Mouse (Mus musculus) kidney, postnatal 25 days (tissue): Measurements from ENCODE around the gene Sh2b2.
A peak's percentile ranks its signal among the peaks of the same experiment; 100 is the strongest.

Source experiments
- DNase-seq, 2 experiments: peaks; one replicate each; pipeline ENCODE4 v3.0.0; 2021; ENCODE audit warnings: mixed read lengths in 2 of 2

Sh2b2 gene

DNA sequence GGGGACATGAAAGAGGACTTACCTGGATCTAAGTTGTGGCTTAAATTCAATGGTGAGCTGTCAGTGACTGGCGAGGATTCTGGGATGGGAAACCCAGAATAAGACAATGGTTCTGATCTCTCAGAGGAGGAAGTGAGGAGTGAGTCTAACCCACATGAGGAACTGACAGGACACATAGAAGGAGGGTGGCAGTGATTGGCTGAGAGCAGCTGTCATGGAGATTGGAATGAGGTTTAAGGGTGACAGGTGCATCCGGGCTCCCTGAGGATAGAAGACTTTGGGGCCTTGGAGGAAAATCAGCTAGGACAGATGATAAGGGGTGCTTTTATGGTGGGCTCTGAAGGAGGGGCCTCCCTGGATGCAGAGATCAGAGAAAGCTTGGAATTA is at the start of gene Sh2b2:
Sh2b2 (minus strand) TSS at position 105 of the 387 bp plus-strand sequence.
- no peak for DNase-seq

DNA sequence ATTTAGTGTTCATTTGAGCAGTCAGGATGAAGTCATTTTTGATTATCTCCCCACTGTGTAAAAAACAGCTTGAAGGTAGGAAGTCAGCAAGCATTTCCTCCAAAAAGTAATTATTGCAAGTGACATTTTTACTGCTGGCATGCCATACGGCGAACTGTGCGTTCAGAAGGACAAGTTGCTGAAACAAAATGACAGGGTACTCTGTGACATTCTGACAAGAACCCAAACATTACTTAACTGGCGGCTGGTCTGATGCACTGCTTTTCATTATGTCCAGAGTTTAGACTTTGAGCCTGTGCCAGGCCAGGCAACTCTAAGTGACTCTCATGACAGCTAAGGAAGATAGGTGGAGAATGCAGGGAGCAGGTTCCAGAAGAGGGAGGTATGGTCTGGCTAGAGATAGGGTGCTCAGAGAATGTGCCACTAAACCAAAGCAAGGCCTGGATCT is 46.6 kb upstream of the Sh2b2 start:
- peak in 1 of 2 experiments; percentile 26 for DNase-seq

DNA sequence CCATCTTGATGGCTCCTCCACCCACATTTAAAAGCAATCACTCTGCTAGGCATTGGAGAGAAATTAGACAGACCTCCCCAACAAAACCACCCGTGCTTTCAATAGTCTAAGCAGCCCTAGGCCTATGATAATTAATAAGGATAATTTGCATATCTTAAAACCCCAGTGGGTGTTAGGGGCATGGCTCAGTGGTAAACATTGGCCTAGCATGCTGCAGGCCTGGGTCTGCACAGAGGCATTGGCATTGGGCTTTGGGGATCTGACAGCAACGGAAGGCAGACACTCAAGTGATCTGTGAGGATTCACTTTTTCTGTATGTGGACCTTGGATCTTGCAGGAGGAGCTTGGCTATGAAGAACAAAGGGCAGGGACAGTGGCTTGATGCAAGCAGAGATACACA is 46.0 kb upstream of the Sh2b2 start:
- no peak for DNase-seq

DNA sequence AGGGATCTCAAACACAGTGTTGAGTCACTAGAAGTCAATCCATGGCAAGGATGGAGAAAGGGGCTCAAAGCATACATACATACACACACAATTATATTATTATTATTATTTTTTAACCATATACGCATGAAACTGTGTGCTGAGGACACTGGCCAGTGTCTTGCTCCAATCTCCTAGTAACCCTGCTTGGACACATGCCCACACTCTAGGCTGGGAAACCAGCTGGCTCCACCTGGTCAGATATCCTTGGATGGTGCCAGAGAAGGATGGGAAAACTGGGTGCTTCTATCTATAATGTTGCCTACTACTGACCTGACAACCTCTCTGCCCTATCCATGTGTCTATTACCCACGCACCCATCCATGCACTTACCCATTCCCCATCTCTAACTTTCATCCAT is 45.2 kb upstream of the Sh2b2 start:
- DNase-seq, result no peak

DNA sequence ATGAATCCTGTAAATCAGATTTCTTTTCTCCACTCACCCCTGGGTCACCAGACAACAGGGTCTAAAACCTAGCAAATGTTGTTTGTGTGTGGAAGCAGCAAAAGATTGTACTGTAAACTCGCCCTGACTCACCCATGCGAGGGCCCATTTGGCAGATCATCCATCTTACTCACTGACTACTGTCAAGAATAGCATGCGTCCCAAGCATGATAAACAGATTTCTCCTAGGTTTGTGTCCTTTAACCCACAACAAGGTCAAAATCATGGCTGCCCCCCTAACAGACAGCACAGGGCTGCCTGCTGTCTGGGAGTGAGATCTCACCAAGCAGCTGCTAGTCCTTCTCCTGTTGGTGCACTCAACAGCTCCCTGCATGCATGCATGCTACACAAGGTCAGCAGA is 43.4 kb upstream of the Sh2b2 start:
- no peak for DNase-seq

DNA sequence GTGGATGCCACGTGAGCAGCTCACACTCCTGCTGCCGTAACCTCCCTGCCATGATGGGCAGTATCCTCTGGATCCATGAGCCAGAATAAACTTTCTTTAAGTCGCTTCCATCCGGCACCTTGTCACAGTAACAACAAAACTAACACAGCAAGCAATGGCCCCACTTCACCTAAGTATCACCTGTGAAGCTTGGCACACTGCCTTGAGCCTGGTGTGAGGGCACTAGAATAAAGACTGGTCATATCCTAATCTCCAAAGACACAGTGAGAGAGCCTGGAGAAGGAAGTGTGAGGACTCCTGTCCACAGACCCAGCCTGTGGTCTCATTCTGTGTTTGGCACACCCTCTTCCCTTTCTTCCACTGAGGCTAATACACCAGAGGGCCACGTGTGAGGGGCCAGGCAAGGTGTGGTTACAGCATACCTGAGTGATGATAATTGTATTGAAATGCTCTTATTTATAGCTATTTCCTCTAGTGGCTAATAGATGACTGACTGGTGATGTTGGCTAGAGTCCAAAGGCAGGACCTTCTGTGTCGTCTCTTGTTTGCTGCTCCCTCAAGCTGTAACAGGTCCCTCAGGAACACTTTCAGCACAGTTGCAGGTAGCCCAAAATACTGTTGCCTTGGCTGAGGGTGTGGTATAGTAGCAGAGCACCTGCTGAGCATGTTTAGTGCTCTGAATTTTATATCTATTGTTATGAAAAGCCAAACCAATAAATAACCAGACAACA is 42.2 kb upstream of the Sh2b2 start:
- DNase-seq, result no peak

DNA sequence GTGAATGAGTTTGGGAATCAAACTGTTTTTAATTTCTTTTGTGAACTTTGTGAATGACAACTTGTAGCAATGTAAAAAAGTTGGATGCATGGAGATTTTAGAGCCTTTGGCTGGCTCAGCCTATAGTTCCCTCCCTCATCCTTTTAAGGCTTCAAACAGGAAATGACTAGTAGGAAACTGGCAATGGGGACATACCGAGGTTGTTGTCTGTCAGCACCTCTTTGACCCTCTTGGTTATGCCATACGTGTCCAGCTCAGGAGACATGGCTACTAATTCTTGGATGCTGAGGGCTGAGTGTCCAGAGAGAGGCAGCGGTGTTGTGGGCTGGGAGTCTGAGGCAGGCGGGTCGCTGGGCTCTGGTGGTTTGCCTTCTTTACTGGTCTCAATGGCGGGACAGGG is 40.2 kb upstream of the Sh2b2 start:
- DNase-seq, result no peak

DNA sequence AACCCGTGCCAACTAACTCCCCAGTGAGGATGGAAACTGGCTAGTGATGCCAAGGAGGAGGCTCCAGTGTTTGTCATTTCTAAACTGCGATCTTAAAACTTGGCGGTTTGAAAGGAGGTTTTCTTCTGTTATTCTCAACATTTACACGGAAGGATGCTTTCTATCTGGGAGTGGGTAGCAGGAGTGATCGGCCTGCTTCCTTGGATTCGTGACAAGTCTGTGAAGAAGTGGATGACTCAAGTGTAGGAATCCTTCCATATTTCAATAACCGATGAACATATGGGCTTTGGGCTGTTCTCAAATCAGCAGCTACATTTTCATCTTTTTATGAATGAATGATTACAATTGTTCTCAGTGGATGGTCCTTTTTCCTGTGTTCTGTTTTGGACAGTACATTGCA is 38.8 kb upstream of the Sh2b2 start:
- DNase-seq, result no peak

DNA sequence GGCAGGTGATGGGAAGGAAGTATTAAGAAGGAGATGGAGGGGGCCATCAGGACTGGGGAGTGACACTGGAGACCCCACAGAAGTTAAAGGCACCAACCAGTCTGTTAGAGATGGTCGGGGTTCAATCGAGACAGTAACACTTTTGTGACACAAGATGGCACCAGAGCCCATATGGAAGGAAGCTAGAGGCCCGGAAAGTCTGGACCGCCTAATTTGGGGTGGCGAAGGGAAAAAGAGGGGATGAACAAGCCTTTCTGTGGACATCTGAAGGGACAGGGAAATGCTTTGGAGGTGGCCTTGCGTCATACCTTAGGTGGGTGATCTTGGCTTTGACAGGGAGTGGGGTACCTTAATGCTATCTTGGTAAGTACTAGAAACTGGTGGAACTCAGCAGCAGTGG is 35.0 kb upstream of the Sh2b2 start:
- peak in 1 of 2 experiments; percentile 13 for DNase-seq

DNA sequence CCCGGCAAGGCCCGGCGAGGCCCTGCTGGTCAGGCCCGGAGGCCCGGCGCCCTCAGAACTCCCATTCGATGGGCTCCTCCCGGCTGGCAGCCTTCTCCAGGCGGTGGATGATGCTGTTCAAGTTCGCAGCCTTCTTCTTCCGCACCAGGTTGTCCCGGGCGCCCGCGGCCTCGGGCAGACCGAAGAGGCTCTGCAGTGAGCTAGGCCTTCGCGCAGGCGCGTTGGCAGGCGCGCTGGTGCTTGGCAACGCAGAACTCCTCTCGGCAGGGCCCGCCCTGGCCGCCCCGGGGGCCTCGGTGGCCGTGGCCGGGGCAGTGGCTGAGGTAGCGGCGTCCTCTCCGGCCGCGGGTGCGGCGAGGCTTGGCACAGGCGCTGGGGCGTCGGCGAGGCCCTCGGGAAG is 28.4 kb upstream of the Sh2b2 start:
- no peak for DNase-seq

DNA sequence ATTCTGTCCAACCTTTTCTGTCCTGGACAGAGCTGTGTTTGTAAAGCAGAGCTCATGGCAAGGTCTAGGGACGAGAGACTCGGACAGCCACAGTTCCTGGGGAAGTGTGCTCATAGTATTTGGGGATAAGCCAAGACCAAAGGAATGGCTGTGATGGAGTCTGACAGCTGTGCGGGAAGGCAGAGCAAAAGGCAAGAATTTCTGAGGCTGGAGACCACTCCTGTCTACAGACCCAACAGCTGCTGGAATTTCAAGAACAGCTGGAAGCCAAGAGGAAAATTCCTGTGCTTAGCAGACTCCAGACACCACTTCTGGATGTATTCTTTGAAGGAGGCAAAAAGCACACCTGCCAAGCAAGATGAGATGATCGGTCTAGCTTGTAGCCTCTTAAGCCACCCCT is 23.6 kb upstream of the Sh2b2 start:
- DNase-seq, result no peak

DNA sequence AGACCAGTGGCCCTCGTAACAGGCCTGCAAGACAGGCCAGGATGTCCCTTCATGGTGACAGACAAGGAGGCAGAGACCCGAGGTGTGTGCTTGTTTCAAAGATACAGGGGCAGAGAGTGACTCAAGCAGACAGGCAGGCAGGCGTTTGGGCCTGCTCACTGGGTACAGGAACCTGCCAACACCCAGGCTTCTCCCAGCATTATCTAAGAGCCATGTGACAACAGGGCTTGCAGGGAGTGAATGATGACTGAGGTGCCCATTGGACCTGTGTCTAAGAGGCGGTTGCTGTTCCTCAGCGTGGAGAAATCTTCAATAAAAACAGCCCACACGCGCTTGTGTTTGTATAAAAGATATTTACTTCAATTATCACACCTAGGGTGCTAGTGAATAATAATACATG is 19.7 kb upstream of the Sh2b2 start:
- DNase-seq, result no peak

DNA sequence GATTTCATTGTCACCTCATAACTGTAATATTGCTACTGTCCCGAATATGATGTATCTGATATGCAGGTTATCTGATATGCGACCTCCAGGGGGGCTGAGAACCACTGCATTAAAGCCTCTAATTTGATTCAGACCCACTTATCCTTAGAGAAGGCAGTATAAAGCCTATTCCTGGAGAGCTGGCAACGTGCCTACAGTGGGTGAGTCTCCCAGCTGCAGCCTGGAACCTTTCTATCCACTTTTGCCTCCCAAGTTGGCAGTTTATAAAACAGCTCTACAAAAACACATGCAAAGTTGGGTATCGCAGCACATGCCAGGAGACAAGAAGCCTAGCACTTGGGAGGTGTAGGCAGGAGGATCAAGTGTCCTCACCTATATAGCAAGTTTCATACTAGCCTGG is 17.0 kb upstream of the Sh2b2 start:
- DNase-seq, result no peak

DNA sequence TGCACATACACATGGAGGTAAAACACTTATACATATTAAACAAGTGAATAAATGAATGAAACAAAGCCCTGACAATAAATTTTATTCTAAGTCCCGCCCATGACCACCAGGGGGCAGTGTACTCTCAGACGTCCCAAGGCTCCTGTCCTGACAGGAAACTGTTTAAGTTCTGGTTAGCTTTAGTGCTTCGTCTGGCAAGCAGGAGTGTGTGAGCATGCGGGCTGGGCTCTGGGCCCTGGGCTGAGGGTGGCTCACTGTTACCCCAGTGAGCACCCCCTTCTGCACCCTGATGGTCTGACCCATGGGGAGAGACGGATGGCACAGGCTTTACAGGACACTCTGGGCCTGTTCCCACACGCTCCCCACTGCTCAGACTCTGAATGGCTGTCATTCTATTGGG is 12.6 kb upstream of the Sh2b2 start:
- peak in 1 of 2 experiments; percentile 74 for DNase-seq

DNA sequence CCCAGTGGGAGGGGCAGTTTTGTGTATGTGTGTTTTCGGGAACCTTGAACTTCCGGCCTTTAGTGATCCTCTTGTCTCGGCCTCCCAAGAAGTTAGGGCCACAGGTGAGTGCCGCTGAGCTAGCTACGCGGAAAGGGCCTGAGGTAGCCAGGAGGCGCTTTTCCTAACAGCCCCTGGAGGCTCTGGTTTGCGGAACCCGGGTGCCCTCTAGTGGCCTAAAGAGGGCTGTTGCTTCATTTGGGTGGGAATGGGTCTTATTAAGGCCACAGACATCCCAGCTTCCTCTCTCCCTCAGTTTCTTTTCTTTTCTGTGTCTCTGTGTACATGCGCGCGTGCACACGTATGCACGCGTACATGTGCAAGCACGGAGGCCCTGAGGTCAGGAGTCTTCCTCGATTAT is 6.5 kb upstream of the Sh2b2 start:
- DNase-seq, result peak; percentile 75 to 84

DNA sequence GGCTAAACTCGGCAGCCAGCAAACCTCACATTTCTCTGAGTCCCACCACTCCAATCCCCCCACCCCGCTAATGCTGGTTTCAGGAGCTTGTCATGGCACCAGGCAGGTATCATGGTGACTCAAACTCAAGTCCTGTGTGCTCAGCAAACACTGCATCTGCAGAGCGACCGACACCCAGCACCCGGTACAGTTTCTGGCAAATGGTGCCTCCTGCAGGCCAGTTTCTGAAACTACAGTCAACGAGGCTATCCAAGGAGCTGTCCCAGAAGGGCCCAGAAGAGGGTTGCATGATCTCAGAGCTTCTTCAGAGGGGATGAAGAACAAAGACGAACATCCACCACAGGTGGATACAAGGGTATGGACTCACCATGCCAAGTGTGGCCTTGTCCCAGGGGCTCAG is 4.6 kb upstream of the Sh2b2 start:
- peak in 1 of 2 experiments; percentile 30 for DNase-seq

DNA sequence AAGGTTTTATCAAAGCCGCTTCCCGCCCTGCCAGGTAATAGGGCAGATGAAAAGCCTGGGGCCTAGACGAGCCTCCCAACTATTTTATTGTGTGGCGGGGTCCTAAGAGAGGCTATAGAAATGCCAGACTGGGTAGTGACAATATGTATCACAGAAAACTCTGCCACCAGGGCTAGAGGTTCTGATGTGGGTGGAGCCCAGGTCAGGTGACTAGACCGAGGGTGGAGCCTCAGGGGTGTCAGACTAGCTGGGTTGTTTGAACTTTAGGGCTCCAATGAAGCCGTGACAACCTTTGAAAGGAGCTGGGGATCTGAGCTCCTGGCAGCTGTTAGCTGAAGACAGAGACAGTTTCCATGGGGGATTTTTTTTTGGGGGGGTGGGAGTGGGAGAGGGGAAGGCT is 2.1 kb upstream of the Sh2b2 start:
- no peak for DNase-seq

DNA sequence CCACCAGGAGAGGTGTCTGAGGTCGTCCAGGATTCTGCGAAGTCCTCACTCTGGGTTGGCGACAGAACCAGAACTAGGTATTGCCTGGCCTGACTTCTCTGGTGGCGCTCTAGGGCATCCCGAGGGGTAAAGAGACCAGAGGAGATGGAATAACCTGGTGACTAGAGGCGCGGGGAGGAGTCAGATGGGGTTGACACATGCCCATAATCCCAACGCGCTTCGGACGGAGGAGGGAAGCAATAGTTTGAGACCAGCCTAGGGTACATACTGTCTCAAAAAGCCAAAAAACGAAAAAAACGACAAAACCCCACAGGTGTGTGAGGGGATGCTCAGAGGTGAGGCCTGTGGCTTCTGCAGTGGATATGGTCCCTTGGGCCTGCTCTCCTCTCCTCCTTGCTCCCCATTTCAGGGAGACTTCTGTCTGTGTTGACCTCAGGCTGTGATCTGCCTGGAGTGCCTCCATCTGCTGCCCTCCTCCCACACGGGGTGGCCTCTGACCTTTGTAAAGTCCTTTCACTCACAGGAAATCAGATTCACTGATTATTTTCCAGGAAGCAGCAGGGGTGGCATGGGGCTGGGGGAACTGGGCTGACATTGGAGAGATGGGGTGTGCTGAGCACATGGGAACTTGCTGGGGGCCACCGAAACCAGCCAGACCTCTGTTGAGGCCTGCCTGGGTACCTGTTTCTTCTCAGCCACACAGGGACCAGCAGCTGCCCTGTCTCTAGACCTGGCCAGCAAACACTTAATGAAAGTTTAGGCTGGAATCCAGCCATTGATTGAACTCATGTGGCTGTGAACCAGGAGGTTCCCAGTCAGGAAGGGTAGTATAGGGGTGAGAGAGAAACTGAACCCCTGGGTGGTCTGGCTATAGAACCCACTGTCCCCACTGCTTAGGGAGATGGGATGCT is 560 bp downstream of the Sh2b2 start:
- DNase-seq, result no peak

DNA sequence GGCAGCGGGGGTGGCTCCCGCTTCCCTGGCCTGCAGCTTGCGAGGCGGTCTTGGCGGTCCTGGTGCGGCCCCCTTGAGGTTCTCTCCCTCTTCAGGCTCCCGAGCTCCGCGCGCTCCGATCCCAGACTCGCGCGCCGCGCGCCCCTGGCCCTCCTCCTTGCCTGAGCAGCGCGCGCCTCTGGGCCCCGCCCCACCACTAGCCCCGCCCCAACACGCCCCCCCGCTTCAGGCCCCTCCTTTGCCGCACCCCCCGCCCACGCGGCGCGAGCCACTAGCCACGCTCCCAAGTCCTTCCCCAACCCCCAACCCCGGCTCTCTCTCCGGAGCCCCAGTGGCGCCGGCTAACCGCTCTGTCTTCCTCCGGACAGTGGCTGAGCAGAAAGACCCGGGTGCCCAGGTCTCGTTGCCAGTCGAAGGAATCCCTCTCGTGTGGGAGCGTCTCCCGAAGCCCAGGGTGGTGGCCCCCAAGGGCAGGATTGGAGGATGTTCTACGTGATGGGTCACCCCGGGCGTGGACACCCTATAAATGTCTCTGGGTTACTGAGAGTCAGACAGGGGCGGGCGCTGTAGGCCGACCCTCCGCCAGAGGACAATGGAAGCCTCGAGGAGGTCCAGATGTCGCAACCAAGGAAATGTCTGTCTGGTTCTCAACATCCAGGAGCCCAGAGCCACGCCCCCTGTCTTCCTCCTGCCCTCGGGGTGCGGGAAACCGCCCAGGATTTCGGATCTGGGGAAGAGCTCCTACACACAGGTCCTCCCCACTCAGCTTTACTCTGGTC is 1.4 kb downstream of the Sh2b2 start:
- DNase-seq, result peak; percentile 84 to 89

DNA sequence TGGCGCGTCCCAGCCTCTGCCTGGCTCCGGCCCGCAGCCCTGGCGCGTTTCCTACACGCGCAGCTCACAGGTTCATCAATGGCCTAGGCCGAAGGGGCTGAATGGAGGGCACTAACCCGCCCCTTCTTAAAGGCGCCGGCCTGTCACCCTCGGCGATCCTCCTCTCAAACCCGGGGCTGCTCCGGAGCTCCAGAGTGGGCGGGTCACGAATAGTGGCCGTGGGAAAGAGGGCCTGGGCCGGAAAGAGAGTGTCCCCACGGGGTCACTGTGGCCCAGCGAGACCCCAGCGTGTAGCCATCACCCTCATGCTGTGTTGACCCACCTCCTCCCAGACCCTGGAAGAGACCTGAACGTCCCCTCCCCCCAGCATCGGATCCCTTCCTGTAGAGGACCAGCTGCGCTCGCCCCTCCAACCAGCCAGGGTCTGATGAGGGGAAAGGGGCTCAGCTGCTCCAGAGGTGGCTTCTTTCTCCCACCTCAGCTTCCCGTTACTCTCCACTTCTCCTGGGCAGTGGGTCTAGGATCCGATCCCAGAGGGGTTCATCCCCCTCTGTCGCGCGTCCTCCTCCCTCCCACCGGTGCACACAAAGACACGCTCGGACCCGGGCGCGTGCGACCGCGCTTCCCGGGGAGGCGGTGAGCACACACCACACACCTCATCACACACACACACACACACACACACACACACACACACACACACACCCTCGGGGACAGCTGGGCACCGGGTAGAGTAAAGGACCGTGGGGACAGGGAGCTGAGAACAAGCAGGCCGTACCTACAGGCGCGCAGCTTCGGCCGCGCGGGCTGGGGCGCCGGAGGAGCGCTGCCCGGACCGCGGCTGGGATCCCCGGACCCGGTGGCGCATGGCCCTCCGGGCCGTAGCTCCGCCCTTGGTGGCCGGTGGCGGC is 2.2 kb downstream of the Sh2b2 start:
- DNase-seq, result peak in 1 of 2 experiments; percentile 47

DNA sequence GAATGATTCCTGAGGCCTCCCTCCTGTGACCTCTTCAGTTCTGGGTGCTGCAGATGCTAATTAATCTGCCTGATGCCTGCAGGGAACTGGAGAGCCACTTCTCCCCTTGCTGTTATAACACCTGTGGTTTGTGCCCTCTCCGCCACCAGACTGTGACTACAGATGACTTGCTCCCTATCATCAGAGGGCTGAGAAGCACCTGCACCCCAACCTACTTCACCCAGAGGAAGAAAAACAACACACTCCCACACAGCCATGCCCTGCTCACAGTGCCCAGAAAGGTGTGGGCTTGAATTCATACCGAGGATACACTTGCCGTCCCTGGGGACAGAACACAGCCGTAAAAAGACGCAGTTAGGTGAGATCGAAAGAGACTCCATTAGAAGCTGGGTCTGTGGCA is 5.2 kb downstream of the Sh2b2 start:
- DNase-seq, result no peak

DNA sequence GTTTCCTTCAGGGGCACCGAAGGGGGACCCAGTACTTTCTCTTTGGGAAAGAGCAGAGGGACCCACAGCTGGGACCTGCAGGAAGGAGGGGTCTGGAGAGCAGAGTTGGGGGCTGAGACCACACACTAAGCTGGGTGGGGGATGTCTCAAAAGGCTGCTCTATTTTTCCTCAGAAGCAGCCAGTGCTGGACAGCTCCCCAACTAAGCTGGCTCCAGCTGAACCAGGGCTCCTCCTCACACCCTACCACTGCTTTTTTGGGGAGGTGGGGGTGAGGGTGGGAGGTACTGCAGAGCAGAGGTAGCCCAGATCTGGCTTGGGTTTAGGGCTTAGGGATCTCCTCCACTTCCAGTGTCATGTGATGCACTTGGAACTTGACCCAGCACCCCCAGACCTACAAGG is 6.0 kb downstream of the Sh2b2 start:
- DNase-seq, result no peak
